Mouse (Mus musculus): Measurements from ENCODE around the gene Tas1r3. TPM values are rescaled to one million over a fixed set of nuclear protein-coding genes. Genes with fewer than 3 reads are reported as not detected.
A peak's percentile ranks its signal among the peaks of the same experiment; 100 is the strongest.

The Tas1r3 gene
- polyA plus RNA-seq, 1 experiment from 2014 or later: 0.11 TPM

GRCm38 (mm10) chr4:155851951-155852411, 11.2 kb downstream of the Tas1r3 start:
- no peak for TF ChIP-seq EP300 (optimal IDR thresholded peaks at IDR 0.05)
- no peak for TF ChIP-seq CTCF (IDR thresholded peaks at IDR 0.05; ENCODE audit: low read depth)
- Histone ChIP-seq H3K9me3 (ENCODE audit: control insufficient read depth, low read length) (no peaks in the 10 kb centered on the region), H3K9ac (ENCODE audit: low read length) (peak overlapping the region; percentile 18; the same call in 1 of the 2 replicates), H3K4me1 (replicated peaks; ENCODE audit: control insufficient read depth, insufficient read depth) (peaks cover 6% of the 10 kb centered on the region), H3K4me3 (ENCODE audit: low read depth, low read length) (no peak overlapping the region), H3K27ac (replicated peaks) (0 out of 2 replicates have a peak overlapping the region, but pooled peaks have one; percentile 18), H3K36me3 (ENCODE audit: control insufficient read depth, insufficient read depth, low read length) (peaks cover 12% of the 10 kb centered on the region), H3K4me2 (replicated peaks; ENCODE audit: low read depth) (no peak overlapping the region), H3K27me3 (ENCODE audit: control insufficient read depth, insufficient read depth, low read length) (no peaks in the 10 kb centered on the region)
- DNase-seq (ENCODE audit: low spot score) (peak; percentile 41), ATAC-seq (ENCODE audit: low FRiP score, low TSS enrichment) (no peak)
- WGBS: 66% methylated on average over 2 of the region's 2 CpGs

DNA sequence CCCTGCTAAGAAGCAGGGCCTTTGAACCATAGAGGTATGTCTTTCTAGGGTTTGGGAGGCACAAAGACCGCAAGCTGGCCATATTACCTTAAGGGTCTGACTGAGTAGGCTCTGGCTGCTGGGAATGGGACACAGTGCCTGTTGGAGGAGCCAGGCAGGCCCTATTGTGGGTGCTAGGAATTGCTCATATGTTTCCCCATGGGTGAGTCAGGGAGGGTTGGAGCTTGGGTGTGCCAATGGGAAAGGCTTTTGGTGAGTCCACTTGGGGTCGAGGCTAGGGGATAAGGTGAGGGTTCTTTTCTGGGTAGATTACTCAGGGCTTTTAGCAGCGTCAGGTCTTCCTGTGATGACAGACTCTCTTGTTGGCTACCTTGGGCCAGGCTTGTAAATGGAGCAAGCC, 11.8 kb downstream of the Tas1r3 start:
- peaks cover 8% of the 10 kb centered on the region for H3K4me1 ChIP-seq (replicated peaks; ENCODE audit: control insufficient read depth, insufficient read depth)
- TF ChIP-seq EP300 (optimal IDR thresholded peaks at IDR 0.05) (no peak), CTCF (IDR thresholded peaks at IDR 0.05; ENCODE audit: low read depth) (no peak)
- H3K9me3 ChIP-seq (ENCODE audit: control insufficient read depth, low read length): no peaks in the 10 kb centered on the region
- H3K9ac ChIP-seq (ENCODE audit: low read length): no peak overlapping the region; the same call in 1 of the 2 replicates
- no peak for DNase-seq (ENCODE audit: low spot score)
- no peak overlapping the region for H3K4me2 ChIP-seq (replicated peaks; ENCODE audit: low read depth)
- no peak overlapping the region for H3K27ac ChIP-seq (replicated peaks)
- no peak overlapping the region for H3K4me3 ChIP-seq (ENCODE audit: low read depth, low read length)
- H3K27me3 ChIP-seq (ENCODE audit: control insufficient read depth, insufficient read depth, low read length): no peaks in the 10 kb centered on the region
- ATAC-seq (ENCODE audit: low FRiP score, low TSS enrichment): no peak
- 79% methylated on average over 3 of the region's 3 CpGs for WGBS
- H3K36me3 ChIP-seq (ENCODE audit: control insufficient read depth, insufficient read depth, low read length): peaks cover 12% of the 10 kb centered on the region

DNA sequence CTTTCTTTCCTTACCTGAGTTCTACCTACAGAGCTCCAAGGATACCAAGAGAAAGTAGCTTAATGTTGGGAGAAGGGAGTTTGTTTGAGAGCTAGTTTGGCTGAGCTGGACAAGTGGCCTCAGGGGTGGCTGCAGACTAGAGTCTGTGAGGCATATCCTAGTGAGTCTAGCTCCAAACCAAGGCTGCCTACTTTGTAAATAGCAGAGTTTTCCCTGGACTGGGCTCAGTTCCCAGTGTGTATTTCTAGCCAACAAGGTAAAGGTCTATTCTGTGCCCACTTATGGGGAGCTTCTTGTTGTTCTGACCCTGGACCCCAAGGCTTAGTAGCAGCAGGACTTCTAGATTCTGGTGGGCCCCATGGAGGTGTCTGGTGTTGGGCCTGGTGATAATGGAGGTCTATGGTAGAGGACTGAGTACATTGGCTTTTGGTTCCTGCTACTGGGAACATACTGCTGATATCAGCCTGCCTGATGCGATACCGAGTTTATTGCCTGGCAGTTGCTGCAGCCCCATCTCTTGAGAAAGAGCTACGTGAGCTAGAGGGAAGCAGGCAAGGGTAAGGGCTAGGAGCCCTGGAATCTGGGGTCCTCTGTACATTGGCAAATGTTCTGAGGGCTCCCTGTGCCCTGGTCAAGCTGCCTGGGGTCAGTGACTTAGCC, 13.2 kb downstream of the Tas1r3 start:
- 95% methylated on average over 3 of the region's 3 CpGs for WGBS
- H3K27ac ChIP-seq (replicated peaks): no peak overlapping the region
- ATAC-seq (ENCODE audit: low FRiP score, low TSS enrichment): no peak
- no peak overlapping the region for H3K4me2 ChIP-seq (replicated peaks; ENCODE audit: low read depth)
- peaks cover 8% of the 10 kb centered on the region for H3K4me1 ChIP-seq (replicated peaks; ENCODE audit: control insufficient read depth, insufficient read depth)
- H3K27me3 ChIP-seq (ENCODE audit: control insufficient read depth, insufficient read depth, low read length): no peaks in the 10 kb centered on the region
- H3K36me3 ChIP-seq (ENCODE audit: control insufficient read depth, insufficient read depth, low read length): 0 out of 2 replicates have a peak, but pooled peaks cover 3% of the 10 kb centered on the region
- no peak overlapping the region for H3K4me3 ChIP-seq (ENCODE audit: low read depth, low read length)
- no peak overlapping the region for H3K9ac ChIP-seq (ENCODE audit: low read length)
- TF ChIP-seq CTCF (IDR thresholded peaks at IDR 0.05; ENCODE audit: low read depth) (no peak), EP300 (optimal IDR thresholded peaks at IDR 0.05) (no peak)
- no peak for DNase-seq (ENCODE audit: low spot score)
- H3K9me3 ChIP-seq (ENCODE audit: control insufficient read depth, low read length): no peaks in the 10 kb centered on the region

GRCm38 (mm10) chr4:155849391-155849790, 13.8 kb downstream of the Tas1r3 start:
- no peak overlapping the region; the same call in 1 of the 2 replicates for H3K4me2 ChIP-seq (replicated peaks; ENCODE audit: low read depth)
- H3K36me3 ChIP-seq (ENCODE audit: control insufficient read depth, insufficient read depth, low read length): 0 out of 2 replicates have a peak, but pooled peaks cover 3% of the 10 kb centered on the region

GRCm38 (mm10) chr4:155848434-155849095, 14.6 kb downstream of the Tas1r3 start:
- H3K4me2 ChIP-seq (replicated peaks; ENCODE audit: low read depth): peak overlapping the region; percentile 89
- H3K9me3 ChIP-seq (ENCODE audit: control insufficient read depth, low read length): no peaks in the 10 kb centered on the region
- WGBS: 55% methylated on average over 7 of the region's 7 CpGs
- peak overlapping the region; percentile 91 for H3K9ac ChIP-seq (ENCODE audit: low read length)
- DNase-seq (ENCODE audit: low spot score): no peak
- no peak overlapping the region for H3K27ac ChIP-seq (replicated peaks)
- peaks cover 8% of the 10 kb centered on the region for H3K4me1 ChIP-seq (replicated peaks; ENCODE audit: control insufficient read depth, insufficient read depth)
- H3K36me3 ChIP-seq (ENCODE audit: control insufficient read depth, insufficient read depth, low read length): no peaks in the 10 kb centered on the region
- peak overlapping the region; percentile 71 for H3K4me3 ChIP-seq (ENCODE audit: low read depth, low read length)
- no peak for TF ChIP-seq EP300 (optimal IDR thresholded peaks at IDR 0.05)
- TF ChIP-seq CTCF (IDR thresholded peaks at IDR 0.05; ENCODE audit: low read depth): no peak
- no peaks in the 10 kb centered on the region for H3K27me3 ChIP-seq (ENCODE audit: control insufficient read depth, insufficient read depth, low read length)
- ATAC-seq (ENCODE audit: low FRiP score, low TSS enrichment): no peak

More at GRCm38 (mm10) chr4:155849391-155849790, 13.8 kb downstream of the Tas1r3 start:
- 91% methylated on average over 2 of the region's 2 CpGs for WGBS
- no peak overlapping the region for H3K27ac ChIP-seq (replicated peaks)
- H3K9ac ChIP-seq (ENCODE audit: low read length): no peak overlapping the region
- ATAC-seq (ENCODE audit: low FRiP score, low TSS enrichment) (no peak), DNase-seq (ENCODE audit: low spot score) (no peak)
- H3K4me1 ChIP-seq (replicated peaks; ENCODE audit: control insufficient read depth, insufficient read depth): peaks cover 8% of the 10 kb centered on the region
- TF ChIP-seq EP300 (optimal IDR thresholded peaks at IDR 0.05) (no peak), CTCF (IDR thresholded peaks at IDR 0.05; ENCODE audit: low read depth) (no peak)
- no peaks in the 10 kb centered on the region for H3K27me3 ChIP-seq (ENCODE audit: control insufficient read depth, insufficient read depth, low read length)
- H3K4me3 ChIP-seq (ENCODE audit: low read depth, low read length): no peak overlapping the region
- no peaks in the 10 kb centered on the region for H3K9me3 ChIP-seq (ENCODE audit: control insufficient read depth, low read length)
